ENCODE assay signal across 18 mouse cellular contexts in genomic region chr19:34287221-34287620, GRCm38 (mm10). TPM values are rescaled to one million over a fixed set of nuclear protein-coding genes. Genes with fewer than 3 reads are reported as not detected.
"Had no signal": no experiment of that assay in that cellular context is flagged by ENCODE, and none has a peak within 500 bp of the region (broad histone marks: within the 10 kb centered on the region; RNA-seq: fewer than 3 reads in every experiment).

No protein-coding gene starts in this region.

- H3K27me3 ChIP-seq: limb, embryonic 15.5 days; megakaryocyte, embryonic 14.5 days had no signal

- H3K36me3 ChIP-seq: limb, embryonic 15.5 days; liver, embryonic 12.5 days; midbrain, embryonic 15.5 days; neural tube, embryonic 13.5 days had no signal

- H3K9me3 ChIP-seq: limb, embryonic 15.5 days; liver, embryonic 12.5 days; megakaryocyte, embryonic 14.5 days; midbrain, embryonic 15.5 days; neural tube, embryonic 13.5 days had no signal

- H3K9ac ChIP-seq: limb, embryonic 15.5 days; liver, embryonic 12.5 days; lung, embryonic 14.5 days; midbrain, embryonic 15.5 days; neural tube, embryonic 13.5 days had no signal

- H3K4me3 ChIP-seq: limb, embryonic 15.5 days; liver, embryonic 12.5 days; megakaryocyte, embryonic 14.5 days; midbrain, embryonic 15.5 days; neural tube, embryonic 13.5 days had no signal

- ATAC-seq: liver, embryonic 12.5 days; midbrain, embryonic 15.5 days had no signal

- DNase-seq: kidney, adult 2 months; kidney, postnatal 36 days; layer of hippocampus, adult 9-11 months; layer of hippocampus, postnatal 36 days; lung, embryonic 14.5 days; lung, postnatal 10 days; retina, postnatal 1 day; right cerebral cortex, postnatal 4 days; spleen, adult 18-20 months; thymus, adult 18-20 months had no signal

- H3K4me2 ChIP-seq: limb, embryonic 15.5 days; liver, embryonic 12.5 days; lung, embryonic 14.5 days; midbrain, embryonic 11.5 days; midbrain, embryonic 15.5 days; neural tube, embryonic 13.5 days had no signal

- H3K27ac ChIP-seq: limb, embryonic 15.5 days; liver, embryonic 12.5 days; macrophage; midbrain, embryonic 15.5 days; neural tube, embryonic 13.5 days had no signal

RNA-seq across cellular contexts. Expression of gene Acta2, which starts 31.8 kb away (rescaled TPM):
- total RNA-seq: monocyte, adult 5-6 weeks had no signal
